Mouse (Mus musculus) E14TG2a.4 (cell line): Measurements from ENCODE around the gene Plagl2.

Source experiments
- CTCF ChIP-seq: conservative IDR thresholded peaks from 2 replicates; pipeline ENCODE4 v1.5.1; 2014; ENCODE audit warnings: low read length
- POU5F1 ChIP-seq: IDR thresholded peaks from 2 replicates; pipeline ENCODE4 v1.6.1; 2014; ENCODE audit warnings: low read length, borderline replicate concordance

- TF ChIP-seq CTCF = no peak
- no peak for TF ChIP-seq POU5F1
Observed at GRCm38 (mm10) chr2:153263053-153263452, 21.8 kb upstream of the Plagl2 start.
